Mouse (Mus musculus) MEL (cell line): ENCODE results near the gene Lrtm2. TPM values are rescaled to one million over a fixed set of nuclear protein-coding genes. Genes with fewer than 3 reads are reported as not detected.

ENCODE experiments used
- DNase-seq: peaks from one replicate; pipeline ENCODE4 v3.0.0; 2011; ENCODE audit warnings: low read depth, low spot score
- H3K27ac ChIP-seq: 2 replicates; pipeline ENCODE4 v1.5.1; 2012; ENCODE audit warnings: low read depth, mild to moderate bottlenecking, control low read depth, low read length, moderate library complexity; ENCODE audit not compliant: control insufficient read depth
- H3K27me3 ChIP-seq, 2 experiments: fragments of 150-350 bp in 1 of 2; sonication (generic) in 1 of 2; 2 replicates each; pipeline ENCODE4 v1.6.1; 2012; ENCODE audit warnings: low read length in 2 of 2, mild to moderate bottlenecking in 2 of 2, improper control_type of control experiment in 1 of 2, moderate library complexity in 1 of 2; ENCODE audit not compliant: insufficient read depth in 2 of 2, control insufficient read depth in 1 of 2
- H3K36me3 ChIP-seq, 2 experiments: 2 replicates each; pipeline ENCODE4 v1.6.1; 2012 to 2014; ENCODE audit warnings: low read length in 2 of 2, improper control_type of control experiment in 1 of 2, inconsistent platforms in 1 of 2, mild to moderate bottlenecking in 1 of 2; ENCODE audit not compliant: insufficient read depth in 2 of 2, control insufficient read depth in 1 of 2
- H3K4me1 ChIP-seq, 2 experiments: fragments of 150-350 bp in 1 of 2; sonication (generic) in 1 of 2; 2 replicates each; pipeline ENCODE4 v1.6.1; 2012; ENCODE audit warnings: low read length in 2 of 2, improper control_type of control experiment in 1 of 2, mild to moderate bottlenecking in 1 of 2; ENCODE audit not compliant: insufficient read depth in 2 of 2, control insufficient read depth in 1 of 2
- H3K4me3 ChIP-seq, 2 experiments: fragments of 150-350 bp in 1 of 2; sonication (generic) in 1 of 2; 2 replicates each; pipeline ENCODE4 v1.5.1; 2012; ENCODE audit warnings: low read depth in 2 of 2, low read length in 2 of 2, mild to moderate bottlenecking in 2 of 2, moderate library complexity in 2 of 2, control low read depth in 1 of 2, improper control_type of control experiment in 1 of 2; ENCODE audit not compliant: control insufficient read depth in 1 of 2, insufficient read depth in 1 of 2
- H3K79me2 ChIP-seq: 2 replicates; pipeline ENCODE4 v1.6.1; 2012; ENCODE audit warnings: mild to moderate bottlenecking, low read length, moderate library complexity; ENCODE audit not compliant: control insufficient read depth, poor library complexity, insufficient read depth
- H3K9ac ChIP-seq: 2 replicates; pipeline ENCODE4 v1.6.1; 2012; ENCODE audit warnings: low read depth, mild to moderate bottlenecking, control low read depth, low read length, moderate library complexity; ENCODE audit not compliant: control insufficient read depth, poor library complexity, severe bottlenecking
- H3K9me3 ChIP-seq: fragments of 150-350 bp; sonication (generic); replicated peaks from 2 replicates; pipeline ENCODE4 v1.6.1; 2012; ENCODE audit warnings: mild to moderate bottlenecking, low read length, improper control_type of control experiment, moderate library complexity; ENCODE audit not compliant: insufficient read depth
- CHD1 ChIP-seq: IDR thresholded peaks from 2 replicates; pipeline ENCODE4 v1.6.1; 2012; ENCODE audit warnings: low read depth, mild to moderate bottlenecking, inconsistent platforms, low read length, improper control_type of control experiment
- ETS1 ChIP-seq: IDR thresholded peaks from 2 replicates; pipeline ENCODE4 v1.6.1; 2012; ENCODE audit warnings: low read depth, mild to moderate bottlenecking, inconsistent platforms, low read length, improper control_type of control experiment, moderate library complexity
- GATA1 ChIP-seq: IDR thresholded peaks from 2 replicates; pipeline ENCODE4 v1.6.1; 2011; ENCODE audit warnings: low read depth, low read length, improper control_type of control experiment
- JUND ChIP-seq: IDR thresholded peaks from 2 replicates; pipeline ENCODE4 v1.6.1; 2011; ENCODE audit warnings: low read depth, mild to moderate bottlenecking, improper control_type of control experiment, low read length
- MAX ChIP-seq: IDR thresholded peaks from 2 replicates; pipeline ENCODE4 v1.6.1; 2011; ENCODE audit warnings: low read length, improper control_type of control experiment
- MAZ ChIP-seq: IDR thresholded peaks from 2 replicates; pipeline ENCODE4 v1.6.1; 2012; ENCODE audit warnings: low read depth, mild to moderate bottlenecking, inconsistent platforms, low read length, improper control_type of control experiment
- MEF2A ChIP-seq: IDR thresholded peaks from 2 replicates; pipeline ENCODE4 v1.6.1; 2014; ENCODE audit warnings: low read depth, mild to moderate bottlenecking, inconsistent platforms, low read length, improper control_type of control experiment; ENCODE audit not compliant: poor library complexity, insufficient replicate concordance, severe bottlenecking; ENCODE audit errors: extremely low read depth
- RCOR1 ChIP-seq: IDR thresholded peaks from 2 replicates; pipeline ENCODE4 v1.6.1; 2012; ENCODE audit warnings: low read depth, mild to moderate bottlenecking, inconsistent platforms, low read length, improper control_type of control experiment
- UBTF ChIP-seq: IDR thresholded peaks from 2 replicates; pipeline ENCODE4 v1.6.1; 2012; ENCODE audit warnings: low read depth, mild to moderate bottlenecking, inconsistent platforms, low read length, improper control_type of control experiment, moderate library complexity, borderline replicate concordance; ENCODE audit not compliant: insufficient read depth
- USF2 ChIP-seq, 2 experiments: IDR thresholded peaks; 2 replicates each; pipeline ENCODE4 v1.6.1; 2011 to 2012; ENCODE audit warnings: improper control_type of control experiment in 2 of 2, low read length in 2 of 2, borderline replicate concordance in 1 of 2, inconsistent platforms in 1 of 2, low read depth in 1 of 2, mild to moderate bottlenecking in 1 of 2; ENCODE audit not compliant: insufficient read depth in 1 of 2
- ZC3H11A ChIP-seq: IDR thresholded peaks from 2 replicates; pipeline ENCODE4 v1.6.1; 2012; ENCODE audit warnings: low read depth, mild to moderate bottlenecking, inconsistent platforms, low read length, improper control_type of control experiment
- polyA plus RNA-seq, 2 experiments: library from polyadenylated mRNA; stranded (reverse) in 1 of 2; unstranded in 1 of 2; fragments of >175 nt in 1 of 2; fragments of >200 nt in 1 of 2; gene quantifications; 2 replicates each; pipeline versions ENCODE4 v1.2.1 to v1.2.4; 2012; ENCODE audit warnings: low replicate concordance in 2 of 2, low read depth in 1 of 2; ENCODE audit not compliant: insufficient read length in 2 of 2, insufficient read depth in 1 of 2, missing spikeins in 1 of 2
- total RNA-seq: library from RNA; depleted of rRNA; stranded (reverse); fragments of 300-350 nt; gene quantifications from 2 replicates; pipeline ENCODE4 v1.2.3, GENCODE M21; 2012; rRNA removed

The Lrtm2 gene
- total and polyA plus RNA-seq, 3 experiments: not detected

GRCm38 (mm10) chr6:119276713-119277112 is 53.9 kb downstream of the Lrtm2 start:
- no peak for DNase-seq
- Histone ChIP-seq H3K36me3 (no peaks in the 10 kb centered on the region), H3K4me1 (no peaks in the 10 kb centered on the region), H3K9me3 (no peaks in the 10 kb centered on the region), H3K27ac (no peak overlapping the region), H3K9ac (no peak overlapping the region), H3K27me3 (peaks cover 0 to 10% of the 10 kb centered on the region in 2 experiments; a peak in 3 of 4 replicates), H3K4me3 (no peak overlapping the region), H3K79me2 (no peaks in the 10 kb centered on the region)
- TF ChIP-seq MAX (no peak), UBTF (no peak), RCOR1 (no peak), MAZ (no peak), MEF2A (no peak), JUND (no peak), ZC3H11A (no peak), USF2 (IDR thresholded peaks at IDR 0.05; ENCODE audit: borderline replicate concordance in 1 of 2, insufficient read depth in 1 of 2, low read depth in 1 of 2, low read length in 2 of 2) (no peak), GATA1 (no peak), ETS1 (no peak), CHD1 (no peak)

Other genes with a start within 250 kb of the Lrtm2 start
- 7.1 and 7.9 TPM in 2 replicates for gene Dcp1b, start 155.5 kb downstream of the Lrtm2 start, total RNA-seq
- 10 to 100 TPM in 1 of 2 experiments, not detected in 1; 15.7 TPM for gene Dcp1b, start 155.5 kb downstream of the Lrtm2 start, polyA plus RNA-seq
- gene Cacna1c, start 134.3 kb downstream of the Lrtm2 start, total RNA-seq: 2.4 and 4.4 TPM in 2 replicates
- 1 to 10 TPM in 1 of 2 experiments, not detected in 1; 3.4 TPM for gene Cacna1c, start 134.3 kb downstream of the Lrtm2 start, polyA plus RNA-seq
- 0.16 and 0.69 TPM in 2 replicates for gene Cacna2d4, start 94.2 kb downstream of the Lrtm2 start, total RNA-seq
- gene Cacna2d4, start 94.2 kb downstream of the Lrtm2 start, polyA plus RNA-seq: 1 to 10 TPM in 1 of 2 experiments, not detected in 1; 1.1 TPM
- 37.9 and 41.3 TPM in 2 replicates for gene Adipor2, start 86.9 kb upstream of the Lrtm2 start, total RNA-seq
- gene Adipor2, start 86.9 kb upstream of the Lrtm2 start, polyA plus RNA-seq: 10 to 100 TPM in 1 of 2 experiments, not detected in 1; 37.6 TPM
- 58.1 and 59.7 TPM in 2 replicates for gene Fbxl14, start 148.9 kb upstream of the Lrtm2 start, total RNA-seq
- gene Fbxl14, start 148.9 kb upstream of the Lrtm2 start, polyA plus RNA-seq: 10 to 100 TPM in 1 of 2 experiments, not detected in 1; 65.4 TPM
- 0.04 TPM in 1 of 2 replicates, not detected in the other for gene Wnt5b, start 213.6 kb upstream of the Lrtm2 start, total RNA-seq
- gene Wnt5b, start 213.6 kb upstream of the Lrtm2 start, polyA plus RNA-seq: not detected